Mouse (Mus musculus) heart, adult 2 months (tissue): ENCODE data around the gene Plod3. TPM values are rescaled to one million over a fixed set of nuclear protein-coding genes. Genes with fewer than 3 reads are reported as not detected.
"Not testable (repeated sequence)": the region's sequence is repeated elsewhere in the genome, so short reads cannot be mapped to it uniquely, and the experiment has no call there.

ENCODE experiments used
- DNase-seq, 2 experiments: peaks; one replicate each; pipeline ENCODE4 v3.0.0; 2021
- H3K27ac ChIP-seq: fragments of 200-600 bp; 2 replicates; pipeline ENCODE4 v1.8.1; 2022
- H3K27me3 ChIP-seq: fragments of 200-500 bp; 2 replicates; pipeline ENCODE4 v1.6.1; 2012; ENCODE audit warnings: mild to moderate bottlenecking, low read length, inconsistent platforms, mixed read lengths; ENCODE audit not compliant: control insufficient read depth, insufficient read depth
- H3K36me3 ChIP-seq: fragments of 200-500 bp; 2 replicates; pipeline ENCODE4 v1.6.1; 2012; ENCODE audit warnings: low read length, inconsistent platforms; ENCODE audit not compliant: control insufficient read depth, insufficient read depth
- H3K4me1 ChIP-seq: fragments of 200-500 bp; 2 replicates; pipeline ENCODE4 v1.6.1; 2011; ENCODE audit warnings: low read length; ENCODE audit not compliant: control insufficient read depth, insufficient read depth
- H3K4me3 ChIP-seq: fragments of 200-600 bp; 2 replicates; pipeline ENCODE4 v1.8.1; 2022
- H3K79me2 ChIP-seq: fragments of 200-500 bp; replicated peaks from 2 replicates; pipeline ENCODE4 v1.6.1; 2012; ENCODE audit warnings: mild to moderate bottlenecking, inconsistent platforms, low read length, moderate library complexity, mixed read lengths; ENCODE audit not compliant: control insufficient read depth, insufficient read depth
- H3K9ac ChIP-seq: fragments of 200-500 bp; 2 replicates; pipeline ENCODE4 v1.6.1; 2012; ENCODE audit warnings: low read depth, mild to moderate bottlenecking, control low read depth, inconsistent platforms, low read length, mixed read lengths
- CTCF ChIP-seq: fragments of 200-600 bp; IDR thresholded peaks from 2 replicates; pipeline ENCODE4 v1.8.1; 2022; ENCODE audit warnings: antibody characterized with exemption, mild to moderate bottlenecking, moderate library complexity
- EP300 ChIP-seq: fragments of 200-500 bp; IDR thresholded peaks from 2 replicates; pipeline ENCODE4 v1.6.1; 2011; ENCODE audit warnings: low read depth, low read length, control low read depth; ENCODE audit not compliant: insufficient read depth
- POLR2A ChIP-seq: fragments of 200-500 bp; IDR thresholded peaks from 2 replicates; pipeline ENCODE4 v1.6.1; 2011; ENCODE audit warnings: mild to moderate bottlenecking, low read depth, low read length, control low read depth; ENCODE audit not compliant: insufficient read depth
- WGBS: fragments of 180-500 bp; shearing (Covaris S2); methylation state at CpG from one replicate; pipeline ENCODE4 v1.1.7; 2018; 5-methylcytosine and 5-hydroxymethylcytosine counted together
- intact Hi-C: fragments of 180-260 bp; cut with DNase I; formaldehyde crosslinking; loops from one replicate; pipeline ENCODE4 v1.15.1; 2025
- polyA plus RNA-seq: library from polyadenylated mRNA; depleted of rRNA; stranded (reverse); fragments of >200 nt; gene quantifications from 2 replicates; pipeline ENCODE4 v1.2.3, GENCODE M21; 2012
- total RNA-seq, 2 experiments: library from RNA; stranded (reverse); gene quantifications; 2 replicates each; pipeline ENCODE4 v1.2.3; 2021

The Plod3 gene
- total and polyA plus RNA-seq, 3 experiments = 30.8 to 37.1 (median 32.0) TPM

GRCm38 (mm10) chr5:136943382-136943781 lies 43.4 kb upstream of the Plod3 start:
- DNase-seq = no peak
- Histone ChIP-seq H3K4me3 (no peak overlapping the region), H3K27me3 (no peaks in the 10 kb centered on the region), H3K36me3 (no peaks in the 10 kb centered on the region), H3K27ac (no peak overlapping the region), H3K4me1 (no peaks in the 10 kb centered on the region), H3K9ac (no peak overlapping the region), H3K79me2 (no peaks in the 10 kb centered on the region)
- TF ChIP-seq CTCF (no peak), EP300 (no peak), POLR2A (no peak)
- WGBS = 76% methylated on average over 2 of the region's 2 CpGs
- intact Hi-C loops = no loop called here

- no peak overlapping the region for H3K9ac ChIP-seq
- H3K4me1 ChIP-seq = no peaks in the 10 kb centered on the region
- TF ChIP-seq CTCF (no peak), POLR2A (no peak), EP300 (no peak)
- 62% methylated on average over 12 of the region's 12 CpGs for WGBS
- H3K4me3 ChIP-seq = no peak overlapping the region
- no peaks in the 10 kb centered on the region for H3K36me3 ChIP-seq
- intact Hi-C loops = no loop called here
- H3K79me2 ChIP-seq = no peaks in the 10 kb centered on the region
- H3K27ac ChIP-seq = peak overlapping the region; percentile 23; the same call in 1 of the 2 replicates
- no peak for DNase-seq
- no peaks in the 10 kb centered on the region for H3K27me3 ChIP-seq
Measured at GRCm38 (mm10) chr5:136945084-136945483, 41.7 kb upstream of the Plod3 start.

- no peaks in the 10 kb centered on the region for H3K79me2 ChIP-seq
- DNase-seq = no peak
- no peak overlapping the region for H3K27ac ChIP-seq
- intact Hi-C loops = no loop called here
- no peak overlapping the region for H3K9ac ChIP-seq
- no peaks in the 10 kb centered on the region for H3K4me1 ChIP-seq
- TF ChIP-seq EP300 (no peak), POLR2A (no peak), CTCF (no peak)
- no peaks in the 10 kb centered on the region for H3K36me3 ChIP-seq
- H3K4me3 ChIP-seq = no peak overlapping the region
- H3K27me3 ChIP-seq = no peaks in the 10 kb centered on the region
Measured at GRCm38 (mm10) chr5:136947874-136948273, 38.9 kb upstream of the Plod3 start.

- H3K36me3 ChIP-seq, H3K4me3 ChIP-seq, H3K27ac ChIP-seq, H3K9ac ChIP-seq, H3K4me1 ChIP-seq, H3K27me3 ChIP-seq, H3K79me2 ChIP-seq, DNase-seq, intact Hi-C loops: not testable (repeated sequence)
- 72% methylated on average over 14 of the region's 14 CpGs for WGBS
Measured at GRCm38 (mm10) chr5:136949551-136950336, 37.1 kb upstream of the Plod3 start.

- Histone ChIP-seq H3K27me3 (no peaks in the 10 kb centered on the region), H3K79me2 (no peaks in the 10 kb centered on the region), H3K4me1 (peaks cover 4% of the 10 kb centered on the region), H3K36me3 (no peaks in the 10 kb centered on the region), H3K9ac (no peak overlapping the region), H3K27ac (no peak overlapping the region), H3K4me3 (no peak overlapping the region)
- no peak for TF ChIP-seq POLR2A
- TF ChIP-seq EP300 = no peak
- no peak for TF ChIP-seq CTCF
- 81% methylated on average over 6 of the region's 6 CpGs for WGBS
- intact Hi-C loops = no loop called here
- no peak for DNase-seq
Measured at GRCm38 (mm10) chr5:136950521-136950920, 36.3 kb upstream of the Plod3 start.

GRCm38 (mm10) chr5:136952153-136952552 lies 34.7 kb upstream of the Plod3 start:
- intact Hi-C loops = no loop called here

More at GRCm38 (mm10) chr5:136952153-136952552, 34.7 kb upstream of the Plod3 start:
- Histone ChIP-seq H3K4me3 (no peak overlapping the region), H3K36me3 (no peaks in the 10 kb centered on the region), H3K9ac (no peak overlapping the region), H3K27ac (no peak overlapping the region), H3K79me2 (no peaks in the 10 kb centered on the region; the same call in 1 of the 2 replicates), H3K4me1 (peaks cover 4% of the 10 kb centered on the region), H3K27me3 (no peaks in the 10 kb centered on the region)
- 50% methylated on average over 4 of the region's 4 CpGs for WGBS
- TF ChIP-seq POLR2A = no peak
- TF ChIP-seq EP300 = no peak
- TF ChIP-seq CTCF = no peak
- no peak for DNase-seq
